ENCODE assay signal across 10 mouse cellular contexts in genomic region chr13:64368596-64368995, GRCm38 (mm10). TPM values are rescaled to one million over a fixed set of nuclear protein-coding genes. Genes with fewer than 3 reads are reported as not detected.
DNase-seq lines count a peak whose midpoint lies in the region; ATAC-seq and TF ChIP-seq lines count a peak whose summit lies in the region.
"Had no signal": no experiment of that assay in that cellular context is flagged by ENCODE, and none has a peak within 500 bp of the region (broad histone marks: within the 10 kb centered on the region; RNA-seq: fewer than 3 reads in every experiment).

No protein-coding gene starts in this region.

- peak overlapping the region; percentile 7; the same call in 1 of the 2 replicates for H3K9ac ChIP-seq in kidney, embryonic 16.5 days (replicated peaks; ENCODE audit: low read length)
- H3K9ac ChIP-seq in midbrain, embryonic 15.5 days = no peak overlapping the region

- no peak for TF ChIP-seq POLR2A in embryonic fibroblast, embryonic 13.5 days (IDR thresholded peaks at IDR 0.05; ENCODE audit: low read depth, low read length)

- H3K4me1 ChIP-seq in kidney, embryonic 16.5 days (ENCODE audit: insufficient read depth, low read length) = peaks cover 9% of the 10 kb centered on the region
- peaks cover 5% of the 10 kb centered on the region; the same call in 1 of the 2 replicates for H3K4me1 ChIP-seq in embryonic fibroblast, embryonic 13.5 days (ENCODE audit: control insufficient read depth, insufficient read depth, low read length)
- peaks cover 14% of the 10 kb centered on the region for H3K4me1 ChIP-seq in midbrain, embryonic 15.5 days

- no peak for DNase-seq in kidney, adult 11 months
- DNase-seq in induced T-regulatory cell, adult 2 months (ENCODE audit: low read depth) = peak; percentile 8
- DNase-seq in testis, postnatal 10 days (ENCODE audit: low spot score) = no peak
- DNase-seq in adrenal gland, postnatal 14 days = no peak
- DNase-seq in right cerebral cortex, postnatal 25 days = no peak
- DNase-seq: lung, postnatal 14 days; right cerebral cortex, postnatal 4 days had no signal

- no peak for ATAC-seq in kidney, embryonic 16.5 days (ENCODE audit: low FRiP score, low TSS enrichment)
- no peak for ATAC-seq in midbrain, embryonic 15.5 days (replicated peaks)

- peak overlapping the region; percentile 74 for H3K4me3 ChIP-seq in kidney, embryonic 16.5 days (ENCODE audit: low read length)
- peak overlapping the region; percentile 91 for H3K4me3 ChIP-seq in embryonic fibroblast, embryonic 13.5 days (ENCODE audit: insufficient read depth, low read length)
- H3K4me3 ChIP-seq in midbrain, embryonic 15.5 days = no peak overlapping the region

- no peak overlapping the region for H3K27ac ChIP-seq in kidney, embryonic 16.5 days (ENCODE audit: low read length)
- H3K27ac ChIP-seq in embryonic fibroblast, embryonic 13.5 days (ENCODE audit: insufficient read depth, low read length) = no peak overlapping the region
- H3K27ac ChIP-seq in midbrain, embryonic 15.5 days = no peak overlapping the region

- no peaks in the 10 kb centered on the region for H3K27me3 ChIP-seq in kidney, embryonic 16.5 days (ENCODE audit: insufficient read depth, low read length)
- no peaks in the 10 kb centered on the region for H3K27me3 ChIP-seq in midbrain, embryonic 15.5 days (replicated peaks)

- H3K4me2 ChIP-seq in kidney, embryonic 16.5 days (replicated peaks; ENCODE audit: low read depth, low read length) = peak overlapping the region; percentile 88
- peak overlapping the region; percentile 93 for H3K4me2 ChIP-seq in midbrain, embryonic 15.5 days

- H3K36me3 ChIP-seq in kidney, embryonic 16.5 days (ENCODE audit: insufficient read depth, low read length) = peaks cover 33% of the 10 kb centered on the region
- H3K36me3 ChIP-seq in midbrain, embryonic 15.5 days (replicated peaks) = peaks cover 18% of the 10 kb centered on the region

- 89% methylated on average over 1 of the region's 1 CpGs for WGBS in kidney, embryonic 16.5 days
- WGBS in midbrain, embryonic 15.5 days = 93% methylated on average over 1 of the region's 1 CpGs

- H3K9me3 ChIP-seq in kidney, embryonic 16.5 days (ENCODE audit: low read length) = no peaks in the 10 kb centered on the region
- H3K9me3 ChIP-seq in midbrain, embryonic 15.5 days = no peaks in the 10 kb centered on the region

- no peak for TF ChIP-seq CTCF in embryonic fibroblast, embryonic 13.5 days (IDR thresholded peaks at IDR 0.05; ENCODE audit: borderline replicate concordance, insufficient read depth, low read length)

RNA-seq across cellular contexts. Expression of gene Ctsl, which starts 2.1 kb away (rescaled TPM):
- 382 and 413 TPM in 2 replicates for polyA plus RNA-seq in kidney, embryonic 16.5 days (2015; fragmentation: Nextera tagmentation; extraction: Ambion mirVana)
- polyA plus RNA-seq in embryonic fibroblast, embryonic 13.5 days (2011; ENCODE audit: insufficient read length, low read depth, missing spikeins) = 713 and 939 TPM in 2 replicates
- 134 and 138 TPM in 2 replicates for polyA plus RNA-seq in midbrain, embryonic 15.5 days (2015; fragmentation: Nextera tagmentation; extraction: Ambion mirVana)
- 306 and 371 TPM in 2 replicates for total RNA-seq in adrenal gland, postnatal 14 days (2021)

RNA-seq across cellular contexts. Expression of gene Aaed1, which starts 56.1 kb away (rescaled TPM):
- 43.3 and 55.4 TPM in 2 replicates for polyA plus RNA-seq in kidney, embryonic 16.5 days (2015; fragmentation: Nextera tagmentation; extraction: Ambion mirVana)
- polyA plus RNA-seq in embryonic fibroblast, embryonic 13.5 days (2011; ENCODE audit: insufficient read length, low read depth, missing spikeins) = 36.8 and 41.0 TPM in 2 replicates
- polyA plus RNA-seq in midbrain, embryonic 15.5 days (2015; fragmentation: Nextera tagmentation; extraction: Ambion mirVana) = 12.8 and 15.3 TPM in 2 replicates
- 48.3 and 50.7 TPM in 2 replicates for total RNA-seq in adrenal gland, postnatal 14 days (2021)
